ENCODE assay signal across 15 mouse cellular contexts in genomic region chr16:44552726-44553125, GRCm38 (mm10). TPM values are rescaled to one million over a fixed set of nuclear protein-coding genes. Genes with fewer than 3 reads are reported as not detected.
A peak's percentile ranks its signal among the peaks of the same experiment; 100 is the strongest.
DNase-seq lines count a peak whose midpoint lies in the region; ATAC-seq and TF ChIP-seq lines count a peak whose summit lies in the region.
"Had no signal": no experiment of that assay in that cellular context is flagged by ENCODE, and none has a peak within 500 bp of the region (broad histone marks: within the 10 kb centered on the region; RNA-seq: fewer than 3 reads in every experiment).

No protein-coding gene starts in this region.

- ATAC-seq in forebrain, embryonic 11.5 days (replicated peaks; ENCODE audit: low FRiP score) = no peak
- no peak for ATAC-seq in forebrain, postnatal 0 days
- no peak for ATAC-seq in neural tube, embryonic 12.5 days (ENCODE audit: low FRiP score, low read depth)
- ATAC-seq in neural tube, embryonic 15.5 days (ENCODE audit: low FRiP score) = no peak
- ATAC-seq in limb, embryonic 13.5 days (ENCODE audit: low FRiP score, low read depth) = no peak
- no peak for ATAC-seq in intestine, embryonic 15.5 days
- ATAC-seq: inflammation-experienced regulatory T-cells, adult 6 months; liver, postnatal 0 days had no signal

- no peaks in the 10 kb centered on the region; the same call in 1 of the 2 replicates for H3K36me3 ChIP-seq in forebrain, embryonic 11.5 days (ENCODE audit: control insufficient read depth, insufficient read depth, low read length)
- no peaks in the 10 kb centered on the region for H3K36me3 ChIP-seq in forebrain, postnatal 0 days (ENCODE audit: insufficient read depth)
- no peaks in the 10 kb centered on the region; the same call in 1 of the 2 replicates for H3K36me3 ChIP-seq in neural tube, embryonic 12.5 days
- no peaks in the 10 kb centered on the region for H3K36me3 ChIP-seq in neural tube, embryonic 15.5 days
- H3K36me3 ChIP-seq in limb, embryonic 13.5 days = peaks cover 35% of the 10 kb centered on the region
- no peaks in the 10 kb centered on the region for H3K36me3 ChIP-seq in thymus, adult 2 months (ENCODE audit: control insufficient read depth, insufficient read depth, low read length)
- no peaks in the 10 kb centered on the region for H3K36me3 ChIP-seq in intestine, embryonic 15.5 days
- H3K36me3 ChIP-seq: G1E had no signal

- DNase-seq in forebrain, embryonic 11.5 days (ENCODE audit: low spot score) = no peak
- no peak for DNase-seq in forebrain, postnatal 0 days
- no peak for DNase-seq in layer of hippocampus, adult 8-10 months (ENCODE audit: low spot score in 2 of 2)
- no peak for DNase-seq in thymus, adult 2 months
- DNase-seq: adrenal gland, postnatal 14 days; liver, postnatal 0 days; thymus, adult 18-20 months had no signal

- H3K4me2 ChIP-seq in forebrain, embryonic 11.5 days (ENCODE audit: low read depth, low read length, severe bottlenecking) = 0 out of 2 replicates have a peak overlapping the region, but pooled peaks have one; percentile 15
- no peak overlapping the region for H3K4me2 ChIP-seq in forebrain, postnatal 0 days (ENCODE audit: low read depth)
- H3K4me2 ChIP-seq in neural tube, embryonic 12.5 days (replicated peaks) = peak overlapping the region; percentile 70
- H3K4me2 ChIP-seq in neural tube, embryonic 15.5 days = no peak overlapping the region
- H3K4me2 ChIP-seq in limb, embryonic 13.5 days (replicated peaks) = peak overlapping the region; percentile 60
- H3K4me2 ChIP-seq in intestine, embryonic 15.5 days (replicated peaks) = no peak overlapping the region

- H3K9ac ChIP-seq in forebrain, embryonic 11.5 days (ENCODE audit: low read length) = no peak overlapping the region
- H3K9ac ChIP-seq in forebrain, postnatal 0 days = no peak overlapping the region
- no peak overlapping the region for H3K9ac ChIP-seq in neural tube, embryonic 12.5 days
- no peak overlapping the region for H3K9ac ChIP-seq in neural tube, embryonic 15.5 days (replicated peaks)
- H3K9ac ChIP-seq in limb, embryonic 13.5 days = no peak overlapping the region
- no peak overlapping the region for H3K9ac ChIP-seq in intestine, embryonic 15.5 days
- H3K9ac ChIP-seq: liver, postnatal 0 days had no signal

- H3K27me3 ChIP-seq in forebrain, embryonic 11.5 days (ENCODE audit: control insufficient read depth, insufficient read depth, low read length) = no peaks in the 10 kb centered on the region
- no peaks in the 10 kb centered on the region for H3K27me3 ChIP-seq in forebrain, postnatal 0 days (ENCODE audit: insufficient read depth, low read length)
- H3K27me3 ChIP-seq in neural tube, embryonic 12.5 days (replicated peaks) = no peaks in the 10 kb centered on the region
- H3K27me3 ChIP-seq in neural tube, embryonic 15.5 days (replicated peaks) = no peaks in the 10 kb centered on the region
- no peaks in the 10 kb centered on the region for H3K27me3 ChIP-seq in limb, embryonic 13.5 days
- H3K27me3 ChIP-seq in thymus, adult 2 months (ENCODE audit: control insufficient read depth, insufficient read depth, low read length) = peaks cover 7% of the 10 kb centered on the region; the same call in 1 of the 2 replicates
- H3K27me3 ChIP-seq in intestine, embryonic 15.5 days (replicated peaks) = no peaks in the 10 kb centered on the region

- H3K9me3 ChIP-seq in forebrain, embryonic 11.5 days (ENCODE audit: control insufficient read depth, low read length) = no peaks in the 10 kb centered on the region
- no peaks in the 10 kb centered on the region for H3K9me3 ChIP-seq in forebrain, postnatal 0 days (ENCODE audit: low read length)
- no peaks in the 10 kb centered on the region for H3K9me3 ChIP-seq in neural tube, embryonic 12.5 days
- H3K9me3 ChIP-seq in neural tube, embryonic 15.5 days (replicated peaks) = no peaks in the 10 kb centered on the region
- no peaks in the 10 kb centered on the region for H3K9me3 ChIP-seq in limb, embryonic 13.5 days
- H3K9me3 ChIP-seq in intestine, embryonic 15.5 days = no peaks in the 10 kb centered on the region
- H3K9me3 ChIP-seq: G1E had no signal

- H3K4me3 ChIP-seq in forebrain, embryonic 11.5 days (ENCODE audit: low read depth, low read length) = no peak overlapping the region
- H3K4me3 ChIP-seq in forebrain, postnatal 0 days (ENCODE audit: low read depth, low read length) = no peak overlapping the region
- no peak overlapping the region for H3K4me3 ChIP-seq in neural tube, embryonic 12.5 days
- no peak overlapping the region for H3K4me3 ChIP-seq in neural tube, embryonic 15.5 days (replicated peaks)
- peak overlapping the region; percentile 19; the same call in 1 of the 2 replicates for H3K4me3 ChIP-seq in limb, embryonic 13.5 days
- no peak overlapping the region for H3K4me3 ChIP-seq in thymus, adult 2 months (ENCODE audit: control insufficient read depth, insufficient read depth, low read length)
- H3K4me3 ChIP-seq in intestine, embryonic 15.5 days (replicated peaks) = no peak overlapping the region

- no peak for TF ChIP-seq POLR2A in thymus, adult 2 months (IDR thresholded peaks at IDR 0.05; ENCODE audit: control insufficient read depth, extremely low read depth, insufficient read depth, low read length, poor library complexity)

- peak overlapping the region; percentile 25 for H3K27ac ChIP-seq in forebrain, embryonic 11.5 days (ENCODE audit: low read depth, low read length)
- no peak overlapping the region for H3K27ac ChIP-seq in forebrain, postnatal 0 days (ENCODE audit: low read depth, low read length)
- H3K27ac ChIP-seq in neural tube, embryonic 12.5 days = no peak overlapping the region
- no peak overlapping the region for H3K27ac ChIP-seq in neural tube, embryonic 15.5 days (replicated peaks)
- H3K27ac ChIP-seq in limb, embryonic 13.5 days = peak overlapping the region; percentile 10; the same call in 1 of the 2 replicates
- H3K27ac ChIP-seq in thymus, adult 2 months (ENCODE audit: control insufficient read depth, insufficient read depth, low read length) = no peak overlapping the region
- no peak overlapping the region for H3K27ac ChIP-seq in intestine, embryonic 15.5 days
- H3K27ac ChIP-seq: kidney, postnatal 0 days had no signal

- WGBS in forebrain, embryonic 11.5 days = 78% methylated on average over 5 of the region's 5 CpGs
- WGBS in forebrain, postnatal 0 days = 71% methylated on average over 5 of the region's 5 CpGs
- 82% methylated on average over 5 of the region's 5 CpGs for WGBS in neural tube, embryonic 12.5 days
- WGBS in neural tube, embryonic 15.5 days = 75% methylated on average over 5 of the region's 5 CpGs
- 71% methylated on average over 5 of the region's 5 CpGs for WGBS in limb, embryonic 13.5 days
- 90% methylated on average over 5 of the region's 5 CpGs for WGBS in thymus, adult 2 months
- WGBS in intestine, embryonic 15.5 days = 93% methylated on average over 5 of the region's 5 CpGs

- no peak for TF ChIP-seq CTCF in forebrain, postnatal 0 days (IDR thresholded peaks at IDR 0.05; ENCODE audit: low read depth)
- TF ChIP-seq CTCF in thymus, adult 2 months (IDR thresholded peaks at IDR 0.05; ENCODE audit: borderline replicate concordance, control insufficient read depth, extremely low read depth, insufficient read depth, low read length, poor library complexity) = no peak

- peaks cover 38% of the 10 kb centered on the region for H3K4me1 ChIP-seq in forebrain, embryonic 11.5 days (replicated peaks; ENCODE audit: control insufficient read depth, insufficient read depth, low read length)
- peaks cover 17% of the 10 kb centered on the region for H3K4me1 ChIP-seq in forebrain, postnatal 0 days (ENCODE audit: insufficient read depth)
- peaks cover 72% of the 10 kb centered on the region for H3K4me1 ChIP-seq in neural tube, embryonic 12.5 days
- H3K4me1 ChIP-seq in neural tube, embryonic 15.5 days = peaks cover 54% of the 10 kb centered on the region
- H3K4me1 ChIP-seq in limb, embryonic 13.5 days = peaks cover 86% of the 10 kb centered on the region
- H3K4me1 ChIP-seq in thymus, adult 2 months (replicated peaks; ENCODE audit: control insufficient read depth, insufficient read depth, low read length) = no peaks in the 10 kb centered on the region
- peaks cover 12% of the 10 kb centered on the region; the same call in 1 of the 2 replicates for H3K4me1 ChIP-seq in intestine, embryonic 15.5 days (replicated peaks)

RNA-seq across cellular contexts. Expression of gene Boc, which starts 6.0 kb away (rescaled TPM):
- polyA plus RNA-seq in forebrain, embryonic 11.5 days (2014; fragmentation: Nextera tagmentation; extraction: Ambion mirVana) = 35.6 and 35.9 TPM in 2 replicates
- total RNA-seq in forebrain, postnatal 0 days (2014; rRNA removed) = 12.3 TPM in 2 replicates
- 2.8 and 3.5 TPM in 2 replicates for polyA plus RNA-seq in forebrain, postnatal 0 days (2015; fragmentation: Nextera tagmentation; extraction: Ambion mirVana)
- 32.1 and 34.3 TPM in 2 replicates for polyA plus RNA-seq in neural tube, embryonic 12.5 days (2016; fragmentation: Nextera tagmentation; extraction: Ambion mirVana)
- polyA plus RNA-seq in neural tube, embryonic 15.5 days (2015; fragmentation: Nextera tagmentation; extraction: Ambion mirVana) = 6.9 and 8.1 TPM in 2 replicates
- polyA plus RNA-seq in limb, embryonic 13.5 days (2015; fragmentation: Nextera tagmentation; extraction: Ambion mirVana) = 58.7 and 63.5 TPM in 2 replicates
- total RNA-seq in layer of hippocampus, adult 8-10 months (2022) = 10 to 100 TPM; 10.7 to 13.4 (median 12.6) TPM
- 13.1 and 14.6 TPM in 2 replicates for polyA plus RNA-seq in thymus, adult 2 months (2012; rRNA removed)
- polyA plus RNA-seq in intestine, embryonic 15.5 days (2015; fragmentation: Nextera tagmentation; extraction: Ambion mirVana) = 9.8 and 10.3 TPM in 2 replicates
- total RNA-seq: G1E; neutrophil, adult 5-6 weeks had no signal
- polyA plus RNA-seq: G1E had no signal

Comparison
In these comparisons a context has a peak if more than half of its experiments do, and no peak if none do; other contexts are left out.
1. H3K27ac ChIP-seq: peak in forebrain, embryonic 11.5 days (single experiment) and limb, embryonic 13.5 days (single experiment); none in forebrain, postnatal 0 days (single experiment), neural tube, embryonic 12.5 days (single experiment), neural tube, embryonic 15.5 days (single experiment), thymus, adult 2 months (single experiment) and intestine, embryonic 15.5 days (single experiment).
2. H3K4me2 ChIP-seq: peak in forebrain, embryonic 11.5 days (single experiment), neural tube, embryonic 12.5 days (single experiment) and limb, embryonic 13.5 days (single experiment); none in forebrain, postnatal 0 days (single experiment), neural tube, embryonic 15.5 days (single experiment) and intestine, embryonic 15.5 days (single experiment).